Mouse (Mus musculus): Measurements from ENCODE around the gene Shank3.

Gene Shank3

GRCm38 (mm10) chr15:89476475-89476815 is 23.0 kb upstream of the Shank3 start:
- no peak for DNase-seq (ENCODE audit: extremely low read depth, insufficient read length, low spot score)

GRCm38 (mm10) chr15:89477091-89477491 is 22.3 kb upstream of the Shank3 start, which contains the start of gene Arsa:
Gene Arsa, minus strand, starts transcription at chr15:89477425.
- DNase-seq (ENCODE audit: extremely low read depth, insufficient read length, low spot score): no peak

- DNase-seq (ENCODE audit: extremely low read depth, insufficient read length, low spot score): no peak
Measured at GRCm38 (mm10) chr15:89477806-89478205, 21.6 kb upstream of the Shank3 start.

- DNase-seq (ENCODE audit: extremely low read depth, insufficient read length, low spot score): no peak
Measured at GRCm38 (mm10) chr15:89478622-89479021, 20.8 kb upstream of the Shank3 start.

- peak; percentile 84 for DNase-seq (ENCODE audit: extremely low read depth, insufficient read length, low spot score)
Measured at GRCm38 (mm10) chr15:89480584-89480983, 18.8 kb upstream of the Shank3 start.

- DNase-seq (ENCODE audit: extremely low read depth, insufficient read length, low spot score): no peak
Measured at GRCm38 (mm10) chr15:89488182-89488581, 11.2 kb upstream of the Shank3 start.

GRCm38 (mm10) chr15:89488611-89489117 is 10.8 kb upstream of the Shank3 start:
- no peak for DNase-seq (ENCODE audit: extremely low read depth, insufficient read length, low spot score)

GRCm38 (mm10) chr15:89494970-89495369 is 4.5 kb upstream of the Shank3 start:
- DNase-seq (ENCODE audit: extremely low read depth, insufficient read length, low spot score): no peak

- no peak for DNase-seq (ENCODE audit: extremely low read depth, insufficient read length, low spot score)
Measured at GRCm38 (mm10) chr15:89496131-89496530, 3.3 kb upstream of the Shank3 start.

GRCm38 (mm10) chr15:89496841-89497240 is 2.6 kb upstream of the Shank3 start:
- DNase-seq (ENCODE audit: extremely low read depth, insufficient read length, low spot score): no peak

- DNase-seq (ENCODE audit: extremely low read depth, insufficient read length, low spot score): no peak
Measured at GRCm38 (mm10) chr15:89497391-89498048, 1.9 kb upstream of the Shank3 start.

- no peak for DNase-seq (ENCODE audit: extremely low read depth, insufficient read length, low spot score)
Measured at GRCm38 (mm10) chr15:89498049-89498960, 1.1 kb upstream of the Shank3 start.

GRCm38 (mm10) chr15:89499784-89500220 is 379 bp downstream of the Shank3 start:
- DNase-seq (ENCODE audit: extremely low read depth, insufficient read length, low spot score): no peak

- DNase-seq (ENCODE audit: extremely low read depth, insufficient read length, low spot score): no peak
Measured at GRCm38 (mm10) chr15:89500221-89500791, 883 bp downstream of the Shank3 start.

- no peak for DNase-seq (ENCODE audit: extremely low read depth, insufficient read length, low spot score)
Measured at GRCm38 (mm10) chr15:89501321-89501720, 1.9 kb downstream of the Shank3 start.

- no peak for DNase-seq (ENCODE audit: extremely low read depth, insufficient read length, low spot score)
Measured at GRCm38 (mm10) chr15:89504838-89505237, 5.4 kb downstream of the Shank3 start.

GRCm38 (mm10) chr15:89507751-89508150 is 8.3 kb downstream of the Shank3 start:
- no peak for DNase-seq (ENCODE audit: extremely low read depth, insufficient read length, low spot score)

- no peak for DNase-seq (ENCODE audit: extremely low read depth, insufficient read length, low spot score)
Measured at GRCm38 (mm10) chr15:89512679-89513078, 13.3 kb downstream of the Shank3 start.

GRCm38 (mm10) chr15:89521951-89522350 is 22.5 kb downstream of the Shank3 start:
- no peak for DNase-seq (ENCODE audit: extremely low read depth, insufficient read length, low spot score)

GRCm38 (mm10) chr15:89522566-89523282 is 23.3 kb downstream of the Shank3 start:
- no peak for DNase-seq (ENCODE audit: extremely low read depth, insufficient read length, low spot score)
